9 mouse cellular contexts compared by ENCODE assay signal in genomic region chr9:87739543-87740161, GRCm38 (mm10). TPM values are rescaled to one million over a fixed set of nuclear protein-coding genes. Genes with fewer than 3 reads are reported as not detected.
A peak's percentile ranks its signal among the peaks of the same experiment; 100 is the strongest.
DNase-seq lines count a peak whose midpoint lies in the region; ATAC-seq and TF ChIP-seq lines count a peak whose summit lies in the region.
"Had no signal": no experiment of that assay in that cellular context is flagged by ENCODE, and none has a peak within 500 bp of the region (broad histone marks: within the 10 kb centered on the region; RNA-seq: fewer than 3 reads in every experiment).

No protein-coding gene starts in this region.

- no peak for TF ChIP-seq CTCF in E14TG2a.4 (conservative IDR thresholded peaks at IDR 0.05; ENCODE audit: low read length)

- H3K9ac ChIP-seq in ES-E14 (ENCODE audit: insufficient read depth, low read depth, low read length, poor library complexity, severe bottlenecking), result no peak overlapping the region
- H3K9ac ChIP-seq in heart, embryonic 12.5 days, result peak overlapping the region; percentile 66
- H3K9ac ChIP-seq in liver, embryonic 11.5 days (ENCODE audit: low read depth, low read length), result no peak overlapping the region

- DNase-seq in ES-E14 (ENCODE audit: low read depth, low spot score), result no peak
- DNase-seq in liver, embryonic 11.5 days (ENCODE audit: low spot score), result no peak
- no peak for DNase-seq in cerebellum, adult 11-12 months
- DNase-seq in left cerebral cortex, adult 8-10 months (ENCODE audit: low spot score in 2 of 2), result no peak
- no peak for DNase-seq in yolk sac, embryonic 10.5 days (ENCODE audit: low spot score)

- ATAC-seq in heart, embryonic 12.5 days (ENCODE audit: insufficient number of reproducible peaks, low FRiP score), result peak; percentile 62
- 0 out of 2 replicates have a peak, but pooled peaks have one; percentile 38 for ATAC-seq in liver, embryonic 11.5 days (replicated peaks; ENCODE audit: low FRiP score)
- ATAC-seq in megakaryocyte progenitor cell, adult 5-6 weeks (replicated peaks; ENCODE audit: poor library complexity), result no peak; the same call in 1 of the 2 replicates

- H3K27ac ChIP-seq in ES-E14 (ENCODE audit: insufficient read depth, low read depth, low read length, poor library complexity, severe bottlenecking), result no peak overlapping the region
- H3K27ac ChIP-seq in heart, embryonic 12.5 days (ENCODE audit: poor library complexity, severe bottlenecking), result no peak overlapping the region; the same call in 1 of the 2 replicates
- no peak overlapping the region for H3K27ac ChIP-seq in liver, embryonic 11.5 days (ENCODE audit: low read depth, low read length)

- peak overlapping the region; percentile 78 for H3K4me2 ChIP-seq in heart, embryonic 12.5 days
- peak overlapping the region; percentile 46 for H3K4me2 ChIP-seq in liver, embryonic 11.5 days

- peaks cover 81% of the 10 kb centered on the region for H3K27me3 ChIP-seq in E14TG2a.4 (ENCODE audit: insufficient read depth, low read length)
- peaks cover 70% of the 10 kb centered on the region for H3K27me3 ChIP-seq in heart, embryonic 12.5 days (replicated peaks)
- H3K27me3 ChIP-seq in liver, embryonic 11.5 days (replicated peaks; ENCODE audit: control insufficient read depth, insufficient read depth, low read length), result peaks cover 75% of the 10 kb centered on the region

- in situ Hi-C loops in ES-E14 (cut with MboI; ENCODE audit: low sequenced_read_pairs in 2 of 2, unreplicated experiment in 2 of 2), result loop anchor here in 1 of 2 experiments (5.0 kb wide), 1 partner anchor 588 kb away; the partner anchor contains the start of gene Nt5e

- H3K4me1 ChIP-seq in E14TG2a.4 (replicated peaks; ENCODE audit: low read depth, low read length), result peaks cover 35% of the 10 kb centered on the region
- peaks cover 0 to 3% of the 10 kb centered on the region in 2 experiments; a peak in 1 of 4 replicates for H3K4me1 ChIP-seq in ES-E14 (ENCODE audit: control insufficient read depth in 2 of 2, insufficient read depth in 2 of 2, low read length in 2 of 2, poor library complexity in 1 of 2)
- H3K4me1 ChIP-seq in heart, embryonic 12.5 days (replicated peaks), result peaks cover 13% of the 10 kb centered on the region
- no peaks in the 10 kb centered on the region for H3K4me1 ChIP-seq in liver, embryonic 11.5 days (replicated peaks; ENCODE audit: control insufficient read depth, insufficient read depth, low read length)

- 1% methylated on average over 41 of the region's 41 CpGs for WGBS in heart, embryonic 12.5 days
- WGBS in liver, embryonic 11.5 days, result under 1% methylated on average over 41 of the region's 41 CpGs

- H3K36me3 ChIP-seq in E14TG2a.4 (ENCODE audit: insufficient read depth, low read length), result no peaks in the 10 kb centered on the region
- H3K36me3 ChIP-seq in ES-E14 (ENCODE audit: control insufficient read depth, insufficient read depth, low read length, poor library complexity, severe bottlenecking), result no peaks in the 10 kb centered on the region
- H3K36me3 ChIP-seq in heart, embryonic 12.5 days, result no peaks in the 10 kb centered on the region
- H3K36me3 ChIP-seq in liver, embryonic 11.5 days (ENCODE audit: control insufficient read depth, insufficient read depth, low read length), result no peaks in the 10 kb centered on the region

- H3K9me3 ChIP-seq in E14TG2a.4 (ENCODE audit: low read length), result no peaks in the 10 kb centered on the region
- H3K9me3 ChIP-seq in ES-E14 (ENCODE audit: control insufficient read depth, insufficient read depth, low read depth, low read length), result no peaks in the 10 kb centered on the region
- H3K9me3 ChIP-seq in heart, embryonic 12.5 days (replicated peaks), result no peaks in the 10 kb centered on the region
- H3K9me3 ChIP-seq in liver, embryonic 11.5 days (ENCODE audit: control insufficient read depth, low read length), result no peaks in the 10 kb centered on the region

- H3K4me3 ChIP-seq in E14TG2a.4 (replicated peaks; ENCODE audit: low read length), result peak overlapping the region; percentile 73
- peak overlapping the region; percentile 51 to 57 for H3K4me3 ChIP-seq in ES-E14 (ENCODE audit: insufficient read depth in 1 of 2, low read depth in 1 of 2, low read length in 2 of 2, poor library complexity in 1 of 2, severe bottlenecking in 1 of 2)
- H3K4me3 ChIP-seq in heart, embryonic 12.5 days, result peak overlapping the region; percentile 47
- H3K4me3 ChIP-seq in liver, embryonic 11.5 days (ENCODE audit: low read depth, low read length), result peak overlapping the region; percentile 25; the same call in 1 of the 2 replicates

TF ChIP-seq in ES-E14, 5 proteins besides CTCF, POLR2A, EP300 and RAD21:
- TF ChIP-seq HCFC1 (IDR thresholded peaks at IDR 0.05; ENCODE audit: borderline replicate concordance, insufficient read depth, low read length) (0 out of 2 replicates have a peak, but pooled peaks have one; percentile 39), ZC3H11A (IDR thresholded peaks at IDR 0.05; ENCODE audit: borderline replicate concordance, low read depth, low read length) (no peak)

RNA-seq across cellular contexts. Expression of gene Tbx18, which starts 8.6 kb away (rescaled TPM):
- 0.11 and 0.58 TPM in 2 replicates for total RNA-seq in ES-E14 (2012; rRNA removed)
- 18.9 and 20.7 TPM in 2 replicates for polyA plus RNA-seq in heart, embryonic 12.5 days (2016; fragmentation: Nextera tagmentation; extraction: Ambion mirVana)
- polyA plus RNA-seq in liver, embryonic 11.5 days (2014; fragmentation: Nextera tagmentation; extraction: Ambion mirVana), result 0.88 and 1.6 TPM in 2 replicates
- total RNA-seq in megakaryocyte progenitor cell, adult 5-6 weeks (2015), result not detected in 2 replicates
- total RNA-seq in megakaryocyte progenitor cell, adult 5-6 weeks (2017), result not detected in 2 replicates
- total RNA-seq in left cerebral cortex, adult 8-10 months (2022), result 1 to 10 TPM; 1.8 to 2.4 (median 2.1) TPM
- polyA plus RNA-seq: spleen, adult 2 months had no signal
